Mouse (Mus musculus) heart, embryonic 11.5 days (tissue): ENCODE measurements around the gene Pola1. TPM values are rescaled to one million over a fixed set of nuclear protein-coding genes. Genes with fewer than 3 reads are reported as not detected.

Experiments
- ATAC-seq: fragments of 200-750 bp; cut with Nextera tagmentation; replicated peaks from 2 replicates; pipeline ENCODE4 v1.8.0; 2017; ENCODE audit warnings: moderate library complexity; ENCODE audit not compliant: insufficient number of reproducible peaks, low FRiP score, low TSS enrichment
- H3K27ac ChIP-seq: fragments of 300-500 bp; sonication (generic); 2 replicates; pipeline ENCODE4 v1.5.1; 2014; ENCODE audit warnings: mild to moderate bottlenecking, low read depth, low read length
- H3K27me3 ChIP-seq: fragments of 300-500 bp; sonication (generic); 2 replicates; pipeline ENCODE4 v1.6.1; 2014; ENCODE audit warnings: mild to moderate bottlenecking, low read length, mixed read lengths; ENCODE audit not compliant: control insufficient read depth, insufficient read depth
- H3K36me3 ChIP-seq: fragments of 300-500 bp; sonication (generic); 2 replicates; pipeline ENCODE4 v1.6.1; 2014; ENCODE audit warnings: mild to moderate bottlenecking, low read length, moderate library complexity, mixed read lengths; ENCODE audit not compliant: control insufficient read depth, insufficient read depth
- H3K4me1 ChIP-seq: fragments of 300-500 bp; sonication (generic); 2 replicates; pipeline ENCODE4 v1.6.1; 2014; ENCODE audit warnings: low read length; ENCODE audit not compliant: control insufficient read depth, insufficient read depth
- H3K4me2 ChIP-seq: fragments of 300-500 bp; sonication (generic); 2 replicates; pipeline ENCODE4 v1.6.1; 2014; ENCODE audit warnings: mild to moderate bottlenecking, moderate library complexity
- H3K4me3 ChIP-seq: fragments of 300-500 bp; sonication (generic); 2 replicates; pipeline ENCODE4 v1.5.1; 2014; ENCODE audit warnings: low read depth, low read length
- H3K9ac ChIP-seq: fragments of 300-500 bp; sonication (generic); 2 replicates; pipeline ENCODE4 v1.6.1; 2014; ENCODE audit warnings: mild to moderate bottlenecking, low read depth, low read length, moderate library complexity
- H3K9me3 ChIP-seq: fragments of 300-500 bp; sonication (generic); replicated peaks from 2 replicates; pipeline ENCODE4 v1.6.1; 2016; ENCODE audit warnings: low read length; ENCODE audit not compliant: control insufficient read depth
- WGBS: fragments of 180-500 bp; shearing (Covaris S2); extraction: QIAGEN DNeasy Blood & Tissue Kit; methylation state at CpG from one replicate; pipeline ENCODE4 v1.1.7; 2014; ENCODE audit not compliant: insufficient replicate concordance; 5-methylcytosine and 5-hydroxymethylcytosine counted together
- polyA plus RNA-seq: library from polyadenylated mRNA; unstranded; fragments of >200 nt; fragmentation: Nextera tagmentation; extraction: Ambion mirVana; gene quantifications from 2 replicates; pipeline ENCODE4 v1.2.1, GENCODE M21; 2014

The Pola1 gene
- polyA plus RNA-seq, 1 experiment from 2014 or later = 13.7 TPM

DNA sequence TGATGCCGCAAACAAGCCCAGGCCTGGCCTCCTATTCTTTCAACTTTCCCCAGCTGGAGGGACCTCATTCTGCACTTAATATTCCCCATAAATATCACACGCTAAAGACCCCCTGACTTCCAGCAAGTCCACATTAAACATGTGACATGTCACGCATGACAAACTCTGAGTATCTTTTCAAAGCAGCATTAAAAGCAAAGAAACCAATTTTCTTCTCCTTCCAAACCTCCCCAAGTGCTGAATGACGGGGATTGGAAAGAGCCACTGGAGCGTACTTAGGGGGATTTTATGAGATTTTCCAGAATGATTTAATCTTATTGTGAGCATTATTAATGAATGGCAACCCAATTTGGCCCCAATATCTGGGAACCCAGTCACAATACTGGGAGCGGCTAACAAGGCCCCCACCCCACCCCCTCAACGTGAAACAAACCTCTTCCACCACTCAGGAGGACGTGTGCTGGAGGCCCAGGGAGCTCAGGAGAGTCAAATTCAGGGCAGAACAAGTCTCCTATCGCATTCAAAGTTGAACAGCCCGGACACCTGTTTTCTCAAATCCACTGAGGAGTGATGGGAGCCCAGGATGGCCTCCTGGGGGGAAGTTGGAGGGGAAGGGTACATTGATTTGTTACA is 331.7 kb downstream of the Pola1 start:
- WGBS = 19% methylated on average over 10 of the region's 10 CpGs
- H3K27ac ChIP-seq = no peak overlapping the region
- no peak for ATAC-seq

DNA sequence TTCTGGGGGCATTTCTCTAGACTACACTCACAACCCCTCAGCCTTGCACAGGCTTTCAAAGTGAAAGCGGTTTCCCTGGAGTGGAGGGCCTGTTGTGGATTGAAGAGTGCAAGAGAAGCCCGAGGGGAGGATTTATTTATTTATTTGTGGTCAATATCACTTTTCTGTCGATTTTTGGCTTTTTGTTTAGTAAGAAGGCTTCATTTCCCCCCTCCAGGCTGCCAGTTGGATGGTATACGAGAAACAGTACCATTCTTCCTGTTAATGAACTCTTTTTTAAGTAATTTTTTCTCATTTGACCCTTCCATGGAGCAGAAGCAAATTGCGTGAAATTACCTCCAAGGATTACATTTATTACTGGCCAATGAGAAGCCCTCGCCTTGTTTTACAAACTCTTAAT is 332.2 kb downstream of the Pola1 start:
- Histone ChIP-seq H3K27ac (no peak overlapping the region), H3K4me2 (no peak overlapping the region; the same call in 1 of the 2 replicates)
- ATAC-seq = no peak

More for the DNA sequence above, 331.7 kb downstream of the Pola1 start:
- no peak overlapping the region for H3K9ac ChIP-seq
- no peak overlapping the region for H3K4me3 ChIP-seq
- H3K27me3 ChIP-seq = peaks cover 68% of the 10 kb centered on the region
- H3K9me3 ChIP-seq = no peaks in the 10 kb centered on the region
- H3K36me3 ChIP-seq = no peaks in the 10 kb centered on the region
- H3K4me2 ChIP-seq = no peak overlapping the region
- H3K4me1 ChIP-seq = no peaks in the 10 kb centered on the region

DNA sequence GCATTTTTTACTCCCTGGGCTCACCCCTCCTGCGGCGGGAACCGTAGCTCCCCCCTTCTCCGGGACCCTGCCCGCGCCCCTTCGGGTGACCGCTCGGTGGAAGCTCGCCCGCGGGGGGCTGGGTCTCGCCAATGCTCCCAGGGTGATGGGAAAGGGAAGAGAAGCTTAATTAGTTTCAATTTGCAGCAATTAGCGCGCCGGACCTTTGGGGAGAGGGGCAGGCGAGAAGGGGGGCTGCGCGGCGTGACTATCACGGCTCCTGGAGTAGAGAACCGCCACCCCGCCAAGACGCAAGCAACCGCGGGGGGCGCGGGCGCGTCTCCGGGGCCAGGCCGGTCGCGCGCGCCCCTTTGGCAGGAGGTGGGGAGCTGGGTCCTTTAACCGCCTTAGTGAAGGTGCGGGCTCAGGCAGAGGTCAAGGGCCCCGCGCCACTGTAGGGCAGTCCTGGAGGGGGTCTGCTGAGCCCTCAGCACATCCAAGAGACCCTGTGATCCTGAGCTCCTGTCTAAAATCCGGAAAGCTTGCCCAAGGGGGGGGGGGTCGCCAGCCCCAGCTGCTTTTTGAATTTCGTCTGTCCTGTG is 332.8 kb downstream of the Pola1 start:
- no peaks in the 10 kb centered on the region for H3K9me3 ChIP-seq
- no peak overlapping the region for H3K9ac ChIP-seq
- no peak overlapping the region for H3K27ac ChIP-seq
- H3K4me3 ChIP-seq = peak overlapping the region; percentile 26
- no peaks in the 10 kb centered on the region for H3K4me1 ChIP-seq
- H3K36me3 ChIP-seq = no peaks in the 10 kb centered on the region
- 14% methylated on average over 39 of the region's 43 CpGs for WGBS
- no peak for ATAC-seq
- peaks cover 79% of the 10 kb centered on the region for H3K27me3 ChIP-seq
- H3K4me2 ChIP-seq = peak overlapping the region; percentile 62

More for the DNA sequence above, 332.2 kb downstream of the Pola1 start:
- 9% methylated on average over 6 of the region's 6 CpGs for WGBS
- Histone ChIP-seq H3K4me1 (no peaks in the 10 kb centered on the region), H3K4me3 (peak overlapping the region; percentile 26; the same call in 1 of the 2 replicates), H3K36me3 (no peaks in the 10 kb centered on the region), H3K27me3 (peaks cover 72% of the 10 kb centered on the region), H3K9ac (no peak overlapping the region), H3K9me3 (no peaks in the 10 kb centered on the region)

DNA sequence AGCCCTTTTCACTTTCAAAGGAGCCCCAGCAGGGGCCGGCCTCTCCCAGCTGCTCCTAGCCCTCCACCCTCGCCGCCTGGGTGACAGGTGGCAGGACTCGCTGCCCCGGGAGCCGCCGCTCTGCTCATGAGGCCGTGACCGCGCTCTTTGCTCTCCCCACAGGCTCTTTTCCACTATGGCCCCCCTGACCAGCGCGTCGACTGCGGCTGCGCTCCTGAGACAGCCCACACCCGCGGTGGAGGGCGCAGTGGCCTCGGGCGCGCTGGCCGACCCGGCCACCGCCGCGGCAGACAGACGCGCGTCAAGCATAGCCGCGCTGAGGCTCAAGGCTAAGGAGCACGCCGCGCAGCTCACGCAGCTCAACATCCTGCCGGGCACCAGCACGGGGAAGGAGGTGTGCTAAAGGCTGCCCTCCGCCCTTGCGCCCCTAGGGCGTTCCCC is 334.9 kb downstream of the Pola1 start:
- WGBS = 6% methylated on average over 37 of the region's 40 CpGs
- H3K4me1 ChIP-seq = no peaks in the 10 kb centered on the region
- 0 out of 2 replicates have a peak, but pooled peaks have one; percentile 22 for ATAC-seq
- no peak overlapping the region for H3K9ac ChIP-seq
- H3K4me2 ChIP-seq = peak overlapping the region; percentile 64
- H3K27ac ChIP-seq = no peak overlapping the region
- no peaks in the 10 kb centered on the region for H3K9me3 ChIP-seq
- peak overlapping the region; percentile 34 for H3K4me3 ChIP-seq
- H3K27me3 ChIP-seq = peaks cover 86% of the 10 kb centered on the region
- H3K36me3 ChIP-seq = no peaks in the 10 kb centered on the region

DNA sequence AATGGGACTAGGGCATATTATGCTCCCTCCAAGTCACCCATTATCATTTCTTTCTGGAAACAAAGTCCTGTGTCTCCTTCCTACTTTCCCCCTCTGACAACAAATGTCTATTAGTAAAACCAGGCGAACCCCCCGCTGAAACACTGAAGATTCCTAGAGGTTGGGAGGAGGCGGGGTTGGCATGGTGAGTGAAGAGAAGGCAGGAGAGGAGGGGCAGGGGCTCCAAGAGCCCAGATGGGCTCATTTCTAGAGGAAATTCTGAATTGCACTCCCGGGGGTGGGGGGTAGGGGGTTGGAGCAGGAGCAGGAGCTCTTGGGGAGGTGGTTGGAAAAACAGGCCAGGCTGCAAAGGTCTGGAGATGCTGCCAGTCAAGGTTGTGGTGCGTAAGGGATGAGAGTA is 336.1 kb downstream of the Pola1 start:
- no peak overlapping the region for H3K4me3 ChIP-seq
- no peaks in the 10 kb centered on the region for H3K9me3 ChIP-seq
- H3K36me3 ChIP-seq = no peaks in the 10 kb centered on the region
- no peaks in the 10 kb centered on the region for H3K4me1 ChIP-seq
- ATAC-seq = no peak
- 14% methylated on average over 5 of the region's 5 CpGs for WGBS
- H3K27me3 ChIP-seq = peaks cover 86% of the 10 kb centered on the region
- no peak overlapping the region for H3K27ac ChIP-seq
- no peak overlapping the region for H3K4me2 ChIP-seq
- no peak overlapping the region for H3K9ac ChIP-seq

DNA sequence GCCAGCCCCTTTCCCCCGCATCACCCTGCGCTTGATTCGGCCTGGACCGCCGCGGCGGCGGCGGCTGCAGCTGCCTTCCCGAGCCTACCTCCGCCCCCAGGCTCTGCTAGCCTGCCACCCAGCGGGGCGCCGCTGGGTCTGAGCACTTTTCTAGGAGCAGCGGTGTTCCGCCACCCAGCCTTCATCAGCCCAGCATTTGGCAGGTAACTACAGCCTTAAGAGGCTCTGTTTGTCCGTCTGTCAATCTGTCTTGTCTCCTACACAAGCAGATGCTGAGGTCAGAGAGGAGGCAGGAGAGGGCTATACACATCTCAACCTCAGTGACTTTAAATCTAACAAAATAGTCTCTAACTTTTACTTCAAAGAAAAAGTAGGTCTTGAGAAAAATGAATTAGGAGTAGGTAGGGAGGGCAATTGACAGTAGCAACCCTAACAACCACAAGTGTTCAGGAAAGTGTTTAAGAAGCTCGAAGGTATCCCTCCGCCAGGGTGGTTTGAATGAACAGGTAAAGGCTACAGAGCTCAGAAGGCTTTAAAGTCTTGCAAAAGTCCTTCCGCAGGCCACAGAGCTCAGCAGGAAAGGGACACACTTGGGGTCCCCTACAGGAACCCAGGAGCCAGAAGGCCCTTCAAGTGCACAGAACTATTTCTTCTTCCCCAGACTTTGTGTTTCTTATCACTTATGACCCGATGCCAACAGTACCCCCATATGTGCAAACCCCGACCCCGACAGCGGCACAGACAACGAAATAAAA is 337.0 kb downstream of the Pola1 start:
- 10% methylated on average over 20 of the region's 25 CpGs for WGBS
- Histone ChIP-seq H3K9me3 (no peaks in the 10 kb centered on the region), H3K27me3 (peaks cover 83% of the 10 kb centered on the region), H3K4me2 (no peak overlapping the region), H3K4me1 (no peaks in the 10 kb centered on the region), H3K36me3 (no peaks in the 10 kb centered on the region), H3K4me3 (no peak overlapping the region), H3K9ac (no peak overlapping the region), H3K27ac (no peak overlapping the region)
- ATAC-seq = no peak

DNA sequence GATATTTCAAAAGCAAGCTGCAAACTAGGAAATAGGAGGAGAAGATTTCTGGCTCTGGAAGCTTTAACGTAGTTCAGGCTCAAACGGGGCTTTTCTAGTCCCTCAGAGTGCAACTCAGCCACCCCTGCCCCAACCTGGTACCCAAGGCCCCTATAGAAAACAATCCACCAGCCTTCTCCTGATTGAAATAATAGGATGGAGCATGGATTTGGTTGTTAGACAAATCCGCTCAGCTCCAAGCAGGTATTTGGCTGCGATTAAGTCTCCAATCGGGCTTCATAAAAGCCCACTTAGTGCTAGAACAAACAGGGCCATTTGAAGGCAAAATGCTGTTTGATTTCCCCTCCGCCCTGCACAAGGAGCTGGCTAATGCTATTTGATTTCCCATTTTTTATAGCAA is 339.9 kb downstream of the Pola1 start:
- no peak for ATAC-seq
- Histone ChIP-seq H3K36me3 (no peaks in the 10 kb centered on the region), H3K27ac (no peak overlapping the region), H3K9ac (no peak overlapping the region), H3K4me1 (no peaks in the 10 kb centered on the region), H3K4me2 (no peak overlapping the region), H3K4me3 (no peak overlapping the region), H3K9me3 (no peaks in the 10 kb centered on the region), H3K27me3 (peaks cover 84% of the 10 kb centered on the region)
- 12% methylated on average over 6 of the region's 6 CpGs for WGBS

DNA sequence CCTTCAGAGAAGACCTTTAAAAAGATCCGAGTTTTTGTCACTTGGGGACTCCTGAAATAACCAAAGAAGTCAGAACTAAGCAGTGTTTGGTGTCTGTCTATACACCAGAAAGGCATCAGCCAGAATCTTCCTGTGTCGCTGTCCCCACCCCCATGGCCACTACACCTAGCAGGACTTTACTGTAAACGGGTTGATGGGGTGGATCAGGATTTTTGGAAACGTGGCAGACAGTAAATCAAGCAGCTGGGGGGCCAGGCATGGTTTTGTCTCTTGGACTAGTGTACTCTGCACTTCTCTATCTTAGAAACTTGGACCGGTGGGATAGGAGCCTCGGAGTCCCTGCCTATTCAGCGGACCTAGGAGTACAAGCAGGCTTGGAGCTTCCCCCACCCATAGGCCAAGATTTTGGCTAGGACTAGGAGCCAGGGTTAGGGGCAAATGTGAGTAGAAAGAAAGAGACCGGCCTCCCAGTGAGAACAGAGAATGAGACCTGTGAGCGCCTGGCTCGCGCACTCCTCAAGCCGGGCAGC is 342.0 kb downstream of the Pola1 start:
- no peak for ATAC-seq
- H3K36me3 ChIP-seq = no peaks in the 10 kb centered on the region
- no peaks in the 10 kb centered on the region for H3K4me1 ChIP-seq
- no peaks in the 10 kb centered on the region for H3K9me3 ChIP-seq
- WGBS = 12% methylated on average over 12 of the region's 12 CpGs
- H3K4me3 ChIP-seq = no peak overlapping the region
- H3K27ac ChIP-seq = no peak overlapping the region
- H3K4me2 ChIP-seq = no peak overlapping the region
- no peak overlapping the region for H3K9ac ChIP-seq
- H3K27me3 ChIP-seq = peaks cover 87% of the 10 kb centered on the region
